Mouse (Mus musculus): ENCODE measurements around the gene Thyn1. TPM values are rescaled to one million over a fixed set of nuclear protein-coding genes. Genes with fewer than 3 reads are reported as not detected.
A peak's percentile ranks its signal among the peaks of the same experiment; 100 is the strongest.

The Thyn1 gene
- polyA plus RNA-seq, 1 experiment, result 3.5 TPM

GRCm38 (mm10) chr9:27029828-27030762 lies 30.6 kb downstream of the Thyn1 start, which contains the start of the genes Vps26b and Ncapd3:
Gene Vps26b (minus strand): TSS chr9:27030065.
Gene Ncapd3 (plus strand): TSS chr9:27030175.
- H3K36me3 ChIP-seq (ENCODE audit: control insufficient read depth, insufficient read depth, low read length), result no peaks in the 10 kb centered on the region
- TF ChIP-seq POLR2A (IDR thresholded peaks at IDR 0.05; ENCODE audit: low read depth, low read length), result peak; percentile 74
- no peak for TF ChIP-seq CTCF (IDR thresholded peaks at IDR 0.05; ENCODE audit: extremely low read depth, insufficient read depth, insufficient read length, insufficient replicate concordance)
- DNase-seq (ENCODE audit: low read depth in 1 of 2, low spot score in 2 of 2), result peak; percentile 90 to 91
- peak within 1 kb of the TSS; percentile 92 for H3K4me3 ChIP-seq (ENCODE audit: extremely low read depth, insufficient read depth, insufficient read length)
- WGBS, result under 1% methylated on average over 75 of the region's 80 CpGs
- H3K27ac ChIP-seq (ENCODE audit: insufficient read depth, low read length), result peak within 1 kb of the TSS; percentile 93
- peaks cover 14% of the 10 kb centered on the region for H3K4me1 ChIP-seq (ENCODE audit: control insufficient read depth, insufficient read depth, insufficient read length)
- H3K27me3 ChIP-seq (ENCODE audit: control insufficient read depth, insufficient read depth, low read length), result 0 out of 2 replicates have a peak, but pooled peaks cover 3% of the 10 kb centered on the region

- H3K4me1 ChIP-seq (ENCODE audit: control insufficient read depth, insufficient read depth, insufficient read length), result peaks cover 14% of the 10 kb centered on the region
- H3K36me3 ChIP-seq (ENCODE audit: control insufficient read depth, insufficient read depth, low read length), result no peaks in the 10 kb centered on the region
- 0 out of 2 replicates have a peak, but pooled peaks cover 3% of the 10 kb centered on the region for H3K27me3 ChIP-seq (ENCODE audit: control insufficient read depth, insufficient read depth, low read length)
- H3K27ac ChIP-seq (ENCODE audit: insufficient read depth, low read length), result 0 out of 2 replicates have a peak overlapping the region, but pooled peaks have one; percentile 30
- peak overlapping the region; percentile 92 for H3K4me3 ChIP-seq (ENCODE audit: extremely low read depth, insufficient read depth, insufficient read length)
- DNase-seq (ENCODE audit: low read depth in 1 of 2, low spot score in 2 of 2), result no peak
- under 1% methylated on average over 17 of the region's 17 CpGs for WGBS
- no peak for TF ChIP-seq CTCF (IDR thresholded peaks at IDR 0.05; ENCODE audit: extremely low read depth, insufficient read depth, insufficient read length, insufficient replicate concordance)
- TF ChIP-seq POLR2A (IDR thresholded peaks at IDR 0.05; ENCODE audit: low read depth, low read length), result no peak
Measured at GRCm38 (mm10) chr9:27030763-27031100, 31.2 kb downstream of the Thyn1 start.

- no peak for TF ChIP-seq POLR2A (IDR thresholded peaks at IDR 0.05; ENCODE audit: low read depth, low read length)
- no peak for TF ChIP-seq CTCF (IDR thresholded peaks at IDR 0.05; ENCODE audit: extremely low read depth, insufficient read depth, insufficient read length, insufficient replicate concordance)
Measured at GRCm38 (mm10) chr9:27043892-27044291, 44.4 kb downstream of the Thyn1 start.

GRCm38 (mm10) chr9:27049492-27049891 lies 50.0 kb downstream of the Thyn1 start:
- H3K36me3 ChIP-seq (ENCODE audit: control insufficient read depth, insufficient read depth, low read length), result peaks cover 27% of the 10 kb centered on the region
- no peak overlapping the region for H3K4me3 ChIP-seq (ENCODE audit: extremely low read depth, insufficient read depth, insufficient read length)
- no peak overlapping the region for H3K27ac ChIP-seq (ENCODE audit: insufficient read depth, low read length)
- 92% methylated on average over 2 of the region's 2 CpGs for WGBS
- no peak for DNase-seq (ENCODE audit: low read depth in 1 of 2, low spot score in 2 of 2)
- TF ChIP-seq CTCF (IDR thresholded peaks at IDR 0.05; ENCODE audit: extremely low read depth, insufficient read depth, insufficient read length, insufficient replicate concordance), result no peak
- no peak for TF ChIP-seq POLR2A (IDR thresholded peaks at IDR 0.05; ENCODE audit: low read depth, low read length)
- H3K4me1 ChIP-seq (ENCODE audit: control insufficient read depth, insufficient read depth, insufficient read length), result no peaks in the 10 kb centered on the region
- H3K27me3 ChIP-seq (ENCODE audit: control insufficient read depth, insufficient read depth, low read length), result no peaks in the 10 kb centered on the region

More at GRCm38 (mm10) chr9:27043892-27044291, 44.4 kb downstream of the Thyn1 start:
- Histone ChIP-seq H3K4me1 (ENCODE audit: control insufficient read depth, insufficient read depth, insufficient read length) (no peaks in the 10 kb centered on the region), H3K36me3 (ENCODE audit: control insufficient read depth, insufficient read depth, low read length) (peaks cover 28% of the 10 kb centered on the region), H3K27me3 (ENCODE audit: control insufficient read depth, insufficient read depth, low read length) (no peaks in the 10 kb centered on the region), H3K27ac (ENCODE audit: insufficient read depth, low read length) (no peak overlapping the region), H3K4me3 (ENCODE audit: extremely low read depth, insufficient read depth, insufficient read length) (no peak overlapping the region)
- no peak for DNase-seq (ENCODE audit: low read depth in 1 of 2, low spot score in 2 of 2)
- 76% methylated on average over 5 of the region's 5 CpGs for WGBS

Other genes with a start within 250 kb of the Thyn1 start
- 0.22 and 0.30 TPM in 2 replicates for gene Glb1l2, start 193.2 kb upstream of the Thyn1 start, polyA plus RNA-seq (2012; rRNA removed)
- gene Glb1l3, start 138.8 kb upstream of the Thyn1 start, polyA plus RNA-seq (2012; rRNA removed), result not detected in 2 replicates
- not detected in 2 replicates for gene Gm1110, start 76.6 kb upstream of the Thyn1 start, polyA plus RNA-seq (2012; rRNA removed)
- gene Acad8, start 144 bp upstream of the Thyn1 start, polyA plus RNA-seq (2012; rRNA removed), result 5.7 and 6.6 TPM in 2 replicates
- 16.2 and 23.0 TPM in 2 replicates for gene Vps26b, start 30.4 kb downstream of the Thyn1 start, polyA plus RNA-seq (2012; rRNA removed)
- 17.2 and 19.8 TPM in 2 replicates for gene Ncapd3, start 30.5 kb downstream of the Thyn1 start, polyA plus RNA-seq (2012; rRNA removed)
- gene Jam3, start 155.7 kb downstream of the Thyn1 start, polyA plus RNA-seq (2012; rRNA removed), result 5.9 and 6.4 TPM in 2 replicates

All from spleen, adult 2 months (tissue).